Mouse (Mus musculus): ENCODE measurements at regions not wholly inside any gene's neighbourhood (a gene's known extent, or its start where the extent isn't known, plus 50 kb on each side); places are given as distances from the start of the nearest gene placed in this dataset.

- DNase-seq: no peak
These were observed 89.7 kb downstream of the Mn1 start for GRCm38 (mm10) chr5:111506821-111507220.

- DNase-seq: no peak
These were observed 90.2 kb downstream of the Mn1 start for GRCm38 (mm10) chr5:111507332-111507731.

GRCm38 (mm10) chr5:111509014-111509561 is 91.9 kb downstream of the Mn1 start:
- no peak for DNase-seq

- no peak for DNase-seq
These were observed 92.5 kb downstream of the Mn1 start for GRCm38 (mm10) chr5:111509575-111510057.

- no peak for DNase-seq
These were observed 93.2 kb downstream of the Mn1 start for GRCm38 (mm10) chr5:111510183-111510878.

GRCm38 (mm10) chr5:111510879-111511231 is 93.7 kb downstream of the Mn1 start:
- no peak for DNase-seq

- no peak for DNase-seq
These were observed 94.8 kb downstream of the Mn1 start for GRCm38 (mm10) chr5:111511982-111512381.

- DNase-seq: no peak
These were observed 96.8 kb downstream of the Mn1 start for GRCm38 (mm10) chr5:111513976-111514375.

- DNase-seq: no peak
These were observed 101.9 kb downstream of the Mn1 start for GRCm38 (mm10) chr5:111519059-111519458.

- no peak for DNase-seq
These were observed 102.4 kb downstream of the Mn1 start for GRCm38 (mm10) chr5:111519500-111520041.

- no peak for DNase-seq
These were observed 104.7 kb downstream of the Mn1 start for GRCm38 (mm10) chr5:111521866-111522265.

- DNase-seq: no peak
These were observed 105.4 kb downstream of the Mn1 start for GRCm38 (mm10) chr5:111522586-111522985.

GRCm38 (mm10) chr5:111527741-111528140 is 110.6 kb downstream of the Mn1 start:
- DNase-seq: no peak

- DNase-seq: peak; percentile 40
These were observed 111.9 kb downstream of the Mn1 start for GRCm38 (mm10) chr5:111529096-111529495.

GRCm38 (mm10) chr5:111530628-111531524 is 113.7 kb downstream of the Mn1 start:
- DNase-seq: no peak

- no peak for DNase-seq
These were observed 115.4 kb downstream of the Mn1 start for GRCm38 (mm10) chr5:111532446-111533035.

- DNase-seq: no peak
These were observed 118.8 kb downstream of the Mn1 start for GRCm38 (mm10) chr5:111535978-111536377.

- DNase-seq: no peak
These were observed 121.6 kb downstream of the Mn1 start for GRCm38 (mm10) chr5:111538560-111539450.

- DNase-seq: no peak
These were observed 123.3 kb downstream of the Mn1 start for GRCm38 (mm10) chr5:111540486-111540885.

- DNase-seq: no peak
These were observed 124.9 kb downstream of the Mn1 start for GRCm38 (mm10) chr5:111542077-111542476.

GRCm38 (mm10) chr5:111543721-111544495 is 126.7 kb downstream of the Mn1 start:
- DNase-seq: no peak

All from right cerebral cortex, postnatal 4 days (tissue).